Mouse (Mus musculus) neural tube, embryonic 10.5 days (tissue): ENCODE data around the gene Mtus2.
"Not testable (repeated sequence)": the region's sequence is repeated elsewhere in the genome, so short reads cannot be mapped to it uniquely, and the experiment has no call there.

Experiments used
- DNase-seq: peaks from one replicate; pipeline ENCODE4 v3.0.0-alpha.2; 2017; ENCODE audit warnings: low spot score; ENCODE audit errors: extremely low spot score

Mtus2 gene

DNA sequence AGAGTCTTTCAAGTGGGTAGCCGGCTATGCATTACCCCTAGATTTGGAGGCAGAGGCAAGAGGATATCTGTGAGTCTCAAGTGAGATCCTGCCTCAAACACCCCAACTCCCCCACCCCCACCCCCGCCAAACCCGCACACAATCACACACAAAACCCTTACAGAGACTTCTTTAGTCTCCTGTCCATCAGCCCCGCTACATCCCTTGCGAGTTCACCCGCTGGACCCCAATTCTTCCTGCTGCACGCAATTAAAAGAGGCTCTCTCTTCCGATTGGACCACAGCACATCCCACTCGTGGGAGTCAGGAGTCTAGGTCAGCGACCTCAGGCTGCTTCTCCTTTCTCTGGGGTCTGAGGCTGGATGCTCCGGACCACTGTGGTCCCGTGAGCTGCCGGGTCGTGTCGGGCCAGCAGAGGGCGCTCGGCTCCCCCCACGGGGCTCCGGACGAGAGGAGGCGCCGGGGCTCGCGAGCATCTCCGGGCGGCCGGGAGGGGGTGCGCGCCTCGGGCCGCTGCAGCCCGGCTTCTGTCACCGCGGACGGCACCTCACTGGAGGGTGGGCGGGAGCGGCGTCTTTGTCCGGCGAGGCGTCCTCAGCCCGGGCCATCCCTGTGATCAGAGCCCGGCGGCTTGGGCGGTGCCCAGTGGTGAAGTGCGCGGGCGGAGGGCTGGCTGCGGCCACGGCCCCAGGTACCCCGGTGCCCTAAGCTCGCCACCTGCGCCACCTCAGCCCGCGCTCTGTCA, at the start of gene Mtus2:
Gene Mtus2 (plus strand): TSS at position 500 of the 744 bp plus-strand sequence.
- peak; percentile 93 for DNase-seq

DNA sequence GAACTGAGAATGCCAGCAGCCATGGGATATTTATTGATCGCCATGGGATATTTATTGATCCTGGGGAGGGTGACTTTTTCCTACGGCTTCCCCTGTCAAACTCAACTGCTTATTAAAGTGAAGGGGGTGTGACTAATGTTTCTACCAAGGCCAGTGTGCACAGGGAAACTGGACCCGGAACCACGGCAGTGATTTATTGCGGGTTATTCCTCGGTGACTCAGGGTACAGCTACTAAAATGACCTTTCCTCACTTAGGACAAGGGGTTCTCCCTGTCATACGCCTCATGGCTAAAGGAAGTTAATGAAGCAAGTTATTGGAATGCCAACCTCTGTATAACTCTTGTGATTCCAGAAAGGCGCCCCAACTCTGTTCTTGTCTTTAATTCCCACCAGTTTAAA, 49.3 kb upstream of the Mtus2 start:
- DNase-seq = no peak

DNA sequence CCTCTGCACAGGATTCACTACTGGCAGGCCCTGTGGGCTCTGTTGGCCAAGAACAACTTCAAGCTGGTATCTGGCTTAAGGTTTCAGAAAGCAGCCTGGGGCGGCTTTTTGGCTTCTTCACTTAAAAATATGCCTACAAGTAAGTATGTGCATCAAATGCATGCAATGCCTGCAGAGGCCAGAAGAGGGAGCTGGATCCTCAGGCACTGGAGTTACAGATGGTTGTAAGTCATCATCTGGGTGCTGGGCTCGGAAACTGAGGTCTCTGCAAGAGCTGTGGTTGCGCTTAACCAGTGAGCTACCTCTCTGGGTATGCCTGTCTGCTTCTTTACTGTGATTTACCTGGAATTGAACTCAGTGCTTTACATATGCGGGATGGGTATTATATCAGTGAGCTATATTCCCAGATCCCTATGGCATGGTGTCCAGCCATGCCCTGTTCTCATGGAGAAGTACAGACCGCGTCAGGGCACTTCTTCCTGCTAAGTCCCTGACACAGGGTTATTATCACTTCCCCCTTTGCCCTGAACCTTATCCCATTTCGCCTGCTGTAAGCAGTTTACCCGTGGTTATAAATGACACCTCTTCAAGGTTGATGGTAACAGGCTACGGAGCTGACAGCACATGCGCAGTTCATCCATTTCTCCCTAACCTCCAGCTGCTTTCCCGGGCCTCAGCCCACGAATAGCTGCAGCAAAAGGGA, 46.2 kb upstream of the Mtus2 start:
- no peak for DNase-seq

DNA sequence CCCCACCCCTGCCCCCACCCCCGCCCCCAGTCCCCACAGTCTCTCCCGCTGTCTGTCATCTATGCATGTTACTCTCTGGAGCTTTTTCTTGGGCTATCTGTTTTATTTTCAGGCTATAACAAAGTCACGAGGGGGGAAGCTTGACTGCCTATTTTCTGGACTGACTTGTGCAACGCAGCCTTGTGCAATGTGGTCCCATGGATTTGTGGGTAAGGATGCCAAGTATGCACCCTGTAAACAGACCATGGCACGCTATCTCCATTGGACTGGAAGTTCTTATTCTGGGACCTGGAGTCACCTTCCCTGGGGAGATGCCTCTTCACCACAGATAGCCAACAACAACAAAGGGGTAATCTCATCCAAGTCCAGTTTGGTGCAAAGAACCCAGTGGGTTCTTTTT, 45.4 kb upstream of the Mtus2 start:
- DNase-seq = no peak

DNA sequence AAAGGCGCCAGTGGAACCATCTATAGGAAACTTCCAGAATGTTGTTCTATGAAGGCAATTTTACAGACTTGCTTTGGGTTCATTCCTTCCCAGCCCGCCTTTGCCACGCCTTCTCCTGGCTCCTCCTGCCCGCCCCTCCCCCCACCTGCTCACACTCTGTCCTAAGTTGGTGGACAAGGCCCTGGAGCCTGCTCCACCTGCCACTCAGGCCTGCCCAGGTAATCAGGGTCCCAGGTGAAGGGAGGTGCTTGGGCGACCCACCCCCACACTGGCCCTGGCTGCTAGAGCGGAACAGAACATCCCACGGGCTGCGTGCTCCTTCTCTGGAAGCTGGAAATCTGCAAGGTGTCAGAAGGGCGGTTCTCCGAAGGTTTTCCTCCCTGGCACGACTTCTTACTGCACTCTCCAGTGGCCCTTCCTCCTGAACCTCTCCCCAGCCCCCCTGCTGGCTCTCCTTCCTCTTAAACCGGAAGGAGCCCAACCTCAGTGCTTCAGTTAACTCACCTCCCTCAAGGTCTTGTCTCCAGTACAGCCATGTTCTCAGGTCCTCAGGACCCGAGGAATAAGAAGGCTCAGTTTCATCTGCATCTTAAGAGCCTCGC, 43.8 kb upstream of the Mtus2 start:
- DNase-seq = no peak

DNA sequence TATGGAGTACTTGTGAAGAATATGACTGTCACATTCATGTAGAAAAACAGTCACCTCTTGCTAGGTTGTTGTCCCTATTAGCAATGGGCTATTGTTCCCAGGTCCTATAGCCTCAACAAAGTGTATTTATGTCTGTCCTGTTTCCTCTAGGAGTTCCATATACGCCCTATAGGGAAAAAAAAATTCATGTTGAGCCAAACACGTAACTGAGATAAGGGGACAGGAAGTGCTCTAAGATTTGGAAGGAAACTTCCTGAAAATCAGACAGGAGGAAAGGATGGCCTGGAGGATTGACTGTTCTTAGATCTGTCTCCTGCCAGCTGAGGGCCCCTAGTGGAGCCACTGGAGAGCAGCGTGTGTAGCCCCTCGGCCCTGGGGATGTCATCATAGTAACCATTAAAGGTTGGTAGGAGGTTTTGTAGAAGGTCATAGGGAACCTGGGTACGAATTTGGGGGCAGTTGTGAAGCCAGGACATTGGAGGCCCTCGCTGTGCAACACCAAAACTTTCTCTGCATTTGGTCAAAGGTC, 42.0 kb upstream of the Mtus2 start:
- DNase-seq = no peak

DNA sequence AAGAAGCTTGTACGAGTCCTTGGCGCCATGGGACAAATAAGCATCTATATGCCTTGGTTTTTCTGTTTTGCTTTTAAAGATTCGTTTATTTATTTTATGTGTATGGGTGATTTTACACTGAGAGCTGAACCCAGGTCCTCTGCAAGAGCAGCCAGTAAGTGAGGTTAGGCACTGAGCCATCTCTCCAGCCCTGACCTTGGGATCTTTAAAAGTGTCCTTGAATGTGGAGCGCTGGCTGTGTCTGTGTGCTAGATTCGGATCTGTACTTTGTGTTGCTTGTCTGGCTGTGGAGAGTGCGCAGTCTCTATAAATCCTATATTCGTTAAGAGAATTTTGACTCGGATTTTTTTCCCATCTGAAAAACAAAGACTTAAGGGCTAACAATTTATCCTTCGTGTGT, 40.9 kb upstream of the Mtus2 start:
- no peak for DNase-seq

DNA sequence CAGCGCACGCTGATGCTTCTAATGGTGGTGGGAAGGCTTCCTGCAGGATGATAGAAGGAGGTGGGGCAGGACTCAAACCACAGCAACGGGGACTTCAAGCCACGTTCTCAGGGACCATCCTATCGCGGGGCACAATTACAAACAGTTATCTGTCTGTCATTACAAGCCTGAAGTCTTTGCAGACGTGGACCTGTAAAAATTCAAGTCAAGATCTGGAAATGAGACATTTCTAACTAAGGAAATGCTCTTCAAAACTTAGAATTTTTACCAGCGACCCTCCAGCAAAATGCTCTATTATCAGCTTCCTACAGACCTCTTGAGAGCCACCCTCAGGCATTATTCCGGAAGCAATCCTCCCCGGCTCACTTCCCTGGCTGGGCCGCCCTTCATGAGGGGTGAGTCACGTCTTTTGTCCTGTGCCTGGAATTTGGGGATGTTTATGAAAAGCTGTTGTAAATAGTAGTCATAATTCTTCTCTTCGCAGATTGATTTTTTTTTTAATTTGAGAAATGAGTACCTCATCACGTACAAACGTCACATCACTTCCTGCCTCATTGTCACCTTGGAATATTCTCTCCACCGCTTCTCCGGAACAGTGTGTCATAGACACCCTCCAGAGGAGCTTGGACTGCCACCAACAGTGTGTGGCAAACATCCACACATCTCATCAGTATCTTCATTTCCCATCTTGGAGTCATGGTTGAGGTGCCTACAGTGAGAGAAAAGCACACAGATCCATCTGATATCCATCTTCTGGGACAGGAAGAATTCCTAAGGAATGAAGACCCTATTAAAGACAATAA, 38.9 kb upstream of the Mtus2 start:
- no peak for DNase-seq

DNA sequence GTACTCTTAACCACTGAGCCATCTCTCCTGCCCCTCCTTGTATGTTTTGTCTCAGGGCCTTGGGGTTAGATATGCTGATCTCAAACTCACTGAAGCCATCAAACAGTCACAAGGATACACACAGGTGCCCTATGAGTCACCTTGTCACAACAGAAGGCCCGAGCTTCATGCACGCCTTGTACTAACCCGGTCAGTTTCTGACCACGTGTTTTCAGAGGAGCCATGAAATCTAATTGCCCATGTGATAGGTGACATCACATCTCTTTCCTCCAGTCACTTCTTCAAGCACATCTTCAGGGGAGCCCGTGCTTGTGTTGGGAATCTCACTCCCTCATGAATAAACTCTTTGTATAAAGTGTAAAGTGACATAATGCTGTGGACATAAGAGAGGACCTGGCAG, 32.5 kb upstream of the Mtus2 start:
- no peak for DNase-seq

DNA sequence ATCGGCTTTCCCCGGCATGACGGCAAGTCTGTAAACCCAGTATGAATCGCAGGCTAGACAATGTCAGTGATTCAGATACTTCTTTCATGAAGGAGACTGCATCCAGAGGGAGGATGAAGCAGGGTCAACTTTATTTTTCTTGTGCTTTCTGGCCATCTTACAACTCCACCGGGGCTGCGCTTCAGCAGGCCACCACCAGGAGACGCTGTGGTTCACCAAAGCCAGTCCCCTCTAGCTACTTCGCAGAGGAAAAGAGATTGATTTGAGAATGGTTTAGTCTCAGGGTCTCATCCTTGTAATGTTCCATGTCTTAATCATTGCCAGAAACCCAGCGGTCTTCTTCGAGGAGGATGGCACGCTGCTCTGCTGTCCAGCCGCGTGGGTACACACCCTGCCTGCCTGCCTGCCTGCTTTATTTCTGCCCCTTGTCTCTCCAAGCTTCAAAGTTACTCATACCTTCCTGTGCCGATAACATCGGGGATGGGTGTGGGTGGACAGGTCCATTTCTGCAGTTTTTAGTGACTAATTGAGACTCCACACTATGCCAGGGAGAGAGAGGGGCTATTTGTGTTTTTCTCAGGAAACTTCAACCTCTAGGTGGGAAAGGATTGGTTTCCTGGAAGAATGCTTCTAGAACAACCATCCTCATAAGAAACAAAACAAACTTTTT, 31.1 kb upstream of the Mtus2 start:
- DNase-seq = peak; percentile 31

DNA sequence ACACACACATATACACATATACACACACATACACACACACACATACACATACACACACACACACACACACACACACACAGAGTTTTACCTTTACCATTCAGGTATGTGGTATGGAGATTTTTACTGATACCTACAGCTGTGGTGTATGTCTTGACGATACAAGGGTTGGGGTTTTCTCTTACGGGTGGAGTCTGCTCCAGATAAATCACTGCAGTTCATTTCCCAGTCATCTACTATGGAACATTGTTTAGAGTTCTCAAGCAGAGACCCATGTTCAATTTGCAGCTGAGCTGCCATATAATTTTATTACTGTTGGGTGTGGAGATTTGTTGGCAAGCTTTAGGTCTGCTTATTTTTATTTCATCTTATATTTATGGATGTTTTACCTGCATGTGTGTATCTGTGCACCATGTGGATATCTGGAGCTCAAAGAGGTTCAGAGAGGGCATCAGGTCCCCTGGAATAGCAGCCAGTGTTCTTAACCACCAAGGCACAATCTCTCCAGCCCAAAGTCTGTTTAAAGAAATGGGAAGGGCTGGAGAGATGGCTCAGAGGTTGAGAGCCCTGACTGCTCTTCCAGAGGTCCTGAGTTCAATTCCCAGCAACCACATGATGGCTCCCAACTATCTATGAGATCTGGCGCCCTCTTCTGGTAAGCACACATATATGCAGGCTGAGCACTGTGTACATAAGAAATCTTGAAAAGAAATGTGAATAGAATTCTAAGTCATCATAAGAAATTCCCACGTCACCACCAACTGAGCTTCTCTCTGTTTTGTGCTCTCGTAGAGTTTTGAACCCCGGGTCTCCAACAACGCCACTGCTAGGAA, 28.2 kb upstream of the Mtus2 start:
- no peak for DNase-seq

DNA sequence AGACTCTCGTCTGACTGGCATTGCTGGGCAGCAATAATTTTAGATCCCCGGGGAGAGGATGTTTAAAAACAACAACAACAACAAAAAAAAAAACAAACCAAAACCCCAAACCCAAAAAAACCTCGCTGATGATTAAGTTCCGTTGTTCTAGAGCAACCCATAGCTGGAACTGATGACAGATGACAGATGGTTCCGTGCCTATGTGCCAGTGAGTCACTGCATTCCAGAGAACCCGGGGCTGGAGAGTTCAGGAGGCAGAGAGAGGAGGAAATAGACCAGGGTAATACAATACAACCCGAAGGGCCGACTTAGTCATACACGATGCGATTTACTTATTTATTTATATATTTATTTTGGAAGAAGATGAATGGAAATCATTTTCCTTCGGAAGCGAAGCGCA, 22.0 kb upstream of the Mtus2 start:
- no peak for DNase-seq

DNA sequence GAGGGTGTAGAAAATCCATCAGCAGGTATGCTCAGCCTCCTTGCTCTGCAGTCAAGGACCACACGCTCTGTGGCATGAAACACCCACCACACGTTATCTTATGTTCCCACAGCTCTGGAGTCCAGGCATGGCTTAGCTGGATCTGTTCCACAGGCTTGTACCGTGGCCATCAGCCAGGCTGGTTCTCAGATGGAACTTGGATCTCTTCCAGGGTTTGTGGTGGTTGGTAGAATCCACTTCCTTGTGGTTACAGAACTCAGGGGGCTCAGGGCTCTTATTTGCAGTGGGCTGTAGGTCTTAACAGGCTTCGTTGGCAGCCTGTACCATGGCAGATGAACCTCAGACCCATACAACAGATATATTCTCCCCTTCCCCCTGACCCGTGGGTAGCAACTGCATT, 17.9 kb upstream of the Mtus2 start:
- DNase-seq = no peak

DNA sequence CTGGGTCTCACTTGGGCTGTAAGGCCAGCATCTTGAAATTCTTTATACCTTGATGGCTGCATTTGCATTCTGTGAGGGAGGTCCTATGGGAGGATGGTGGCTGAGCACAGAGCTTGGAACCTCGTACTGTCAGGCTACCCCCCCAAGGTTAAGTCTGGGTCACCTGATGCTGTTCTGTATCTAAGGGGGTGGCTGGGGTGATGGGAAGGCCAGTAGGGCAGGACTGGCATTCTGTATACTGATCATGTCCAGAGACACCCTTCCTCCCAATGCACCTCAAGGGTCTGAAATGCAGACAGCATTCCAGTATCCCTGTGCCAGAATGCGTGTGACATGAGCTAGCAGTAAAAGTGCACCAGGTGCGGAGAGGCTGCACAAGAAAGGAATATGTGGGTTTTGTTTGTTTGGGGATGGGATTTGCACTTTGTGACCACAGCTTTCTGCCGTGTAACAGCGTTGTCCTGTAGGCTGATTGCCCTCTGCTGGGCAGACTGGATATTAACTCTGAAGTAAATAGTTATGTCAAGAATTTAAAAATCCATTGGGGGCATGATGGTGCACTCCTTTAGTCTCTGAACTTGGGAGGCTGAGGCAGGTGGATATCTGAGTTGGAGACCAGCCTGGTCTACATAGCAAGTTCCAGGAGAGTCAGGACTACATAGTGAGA, 12.0 kb upstream of the Mtus2 start:
- no peak for DNase-seq

DNA sequence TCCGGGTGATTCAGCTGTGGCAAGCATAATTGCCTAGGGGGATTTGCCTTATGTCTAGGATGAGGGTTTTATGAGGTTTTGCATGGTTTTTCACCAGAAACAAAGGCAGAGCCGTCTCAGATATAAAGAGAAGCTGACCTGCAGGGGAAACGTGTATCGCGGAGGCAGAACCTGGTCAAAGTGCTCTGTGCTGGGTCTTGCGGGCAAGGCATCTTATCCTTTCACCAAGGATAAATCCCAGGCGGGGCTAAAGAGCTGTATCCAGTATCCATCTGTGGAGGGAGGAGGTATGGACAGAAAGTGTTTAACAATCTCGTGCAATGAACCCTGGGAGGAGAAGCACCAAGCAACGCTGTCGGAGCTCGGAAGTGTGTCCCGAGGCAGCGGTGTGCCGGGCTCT, 7.2 kb upstream of the Mtus2 start:
- no peak for DNase-seq

DNA sequence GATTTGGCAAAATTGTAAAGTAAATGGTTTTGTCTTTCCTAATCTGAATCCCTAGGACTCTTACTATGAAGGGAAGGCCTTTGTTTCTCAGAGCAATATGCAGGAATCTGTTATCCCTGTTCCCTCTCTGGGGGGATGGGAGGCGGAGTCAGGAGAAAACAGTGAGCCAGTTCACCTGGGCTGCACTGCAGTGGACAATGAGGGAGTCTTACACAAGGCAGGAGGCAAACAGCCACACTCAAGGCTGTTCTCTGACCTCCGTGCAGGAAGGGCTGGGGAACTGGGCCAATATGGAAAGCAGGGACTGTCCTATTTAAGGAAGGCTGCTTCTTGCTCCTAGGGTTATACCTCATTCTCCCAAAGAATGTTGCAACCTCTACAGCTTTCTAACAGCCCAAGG, 5.4 kb upstream of the Mtus2 start:
- no peak for DNase-seq

DNA sequence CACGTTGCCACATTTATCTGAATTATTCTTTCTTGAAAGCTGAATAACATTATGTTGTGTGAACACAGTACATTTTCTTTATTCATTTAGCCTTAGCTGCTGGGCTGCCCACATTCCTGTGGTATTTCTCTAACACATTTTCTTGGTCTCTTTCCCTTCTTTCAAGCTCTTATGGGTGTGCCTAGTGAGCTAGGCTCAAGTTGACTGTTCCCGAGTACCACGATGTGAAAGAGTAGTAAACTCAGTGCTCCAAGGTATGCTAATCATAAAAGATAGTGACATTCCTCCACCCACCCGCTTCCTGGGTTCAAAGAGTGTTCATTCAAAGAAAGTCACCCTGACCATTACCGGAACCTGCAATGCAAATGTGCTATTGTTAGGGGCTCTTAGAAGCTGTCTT, 3.9 kb upstream of the Mtus2 start:
- not testable (repeated sequence) for DNase-seq

DNA sequence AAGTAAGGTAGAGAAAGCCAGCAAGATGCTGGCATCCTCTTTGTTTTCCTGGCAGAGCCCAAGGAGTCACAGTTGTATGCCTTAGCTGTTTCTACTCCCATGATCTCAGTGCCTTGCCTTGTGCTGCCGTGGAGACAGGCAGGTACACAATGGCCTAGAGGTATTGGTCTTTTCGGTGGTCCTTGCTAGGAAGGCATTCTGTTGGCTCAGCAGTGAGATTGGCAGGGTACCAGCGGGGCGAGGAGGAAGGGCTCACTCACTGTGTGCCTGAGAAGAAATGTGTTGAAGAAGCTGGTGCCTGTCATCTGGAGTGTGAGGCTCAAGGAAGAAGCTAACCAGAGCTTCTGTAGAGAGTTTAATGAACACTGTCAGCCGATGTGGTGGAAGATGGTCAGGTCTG, 1.4 kb upstream of the Mtus2 start:
- DNase-seq = no peak

DNA sequence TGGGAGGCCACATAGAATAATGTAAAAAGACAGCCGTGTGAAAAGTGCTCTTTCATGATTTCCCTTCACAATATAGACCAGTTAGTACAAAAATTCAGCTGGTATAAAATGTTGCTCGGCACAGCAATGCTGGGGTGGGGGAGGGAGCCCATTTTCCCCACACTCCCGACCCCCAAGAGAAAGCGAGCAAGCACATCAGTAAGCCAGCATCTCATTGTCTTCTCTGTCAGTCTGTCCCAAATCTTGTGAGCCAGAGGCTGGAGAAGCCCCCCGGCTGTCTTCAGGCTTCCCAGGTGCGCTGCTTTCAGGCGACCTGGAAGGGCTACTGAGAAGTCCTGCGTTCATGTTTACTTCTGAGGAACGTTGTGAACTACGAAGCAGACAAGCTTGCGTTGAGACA, 699 bp upstream of the Mtus2 start:
- DNase-seq = no peak
